Mouse (Mus musculus) spleen, postnatal 36 days (tissue): Measurements from ENCODE around the gene Polm.

Experiments
- DNase-seq, 2 experiments: peaks; one replicate each; pipeline ENCODE4 v3.0.0; 2022; ENCODE audit warnings: low spot score in 2 of 2, mixed read lengths in 1 of 2

Gene Polm

DNA sequence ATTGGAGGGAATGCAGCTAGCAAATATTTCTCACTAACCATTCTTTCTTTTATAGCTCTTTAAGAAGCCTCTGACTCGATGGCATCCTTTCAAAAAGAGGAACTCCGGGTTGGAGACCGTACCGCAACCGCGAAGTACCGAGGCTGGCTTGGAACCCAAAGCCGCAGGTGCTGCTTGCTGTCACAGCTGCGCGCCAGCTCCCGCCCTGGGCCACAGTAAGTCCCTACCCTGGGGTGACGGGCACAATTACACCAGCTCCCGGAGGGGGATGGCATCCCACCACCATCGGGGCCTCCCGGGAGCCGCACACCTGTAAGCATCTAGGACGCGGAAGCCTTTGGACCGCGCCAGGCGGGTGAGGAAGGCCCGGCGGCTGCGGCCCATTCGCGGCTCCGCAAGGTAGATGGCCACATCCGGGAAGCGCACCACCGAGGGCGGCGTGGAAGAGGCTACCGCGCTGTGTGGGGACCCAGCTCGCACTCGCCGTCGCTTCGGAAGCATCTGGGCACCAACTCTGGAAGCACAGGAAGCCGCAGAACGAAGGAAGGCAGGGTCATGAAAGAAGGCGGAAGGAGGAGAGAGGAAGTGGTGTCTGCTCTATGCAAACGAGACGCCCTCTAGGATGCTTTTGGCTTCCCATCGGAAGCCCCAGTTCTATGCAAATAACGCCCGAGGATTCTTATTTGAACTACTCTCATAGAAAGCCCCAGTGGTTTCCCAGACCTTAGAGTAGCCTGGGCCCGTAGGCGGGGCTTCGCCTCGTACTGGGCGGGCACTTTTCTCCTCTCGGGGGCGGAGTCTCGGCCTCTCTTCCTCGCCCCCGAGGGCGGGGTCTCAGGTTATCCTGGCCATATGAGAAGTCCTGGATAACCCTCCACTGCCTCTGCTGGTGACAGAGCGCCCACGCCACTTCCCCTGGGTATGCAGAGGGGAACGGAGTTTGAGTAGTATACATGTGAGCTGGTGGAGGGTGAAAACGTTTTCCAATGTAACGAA, at the start of gene Polm:
Gene Polm (minus strand): TSS at position 766 of the 996 bp plus-strand sequence.
- DNase-seq: peak; percentile 88 to 92

DNA sequence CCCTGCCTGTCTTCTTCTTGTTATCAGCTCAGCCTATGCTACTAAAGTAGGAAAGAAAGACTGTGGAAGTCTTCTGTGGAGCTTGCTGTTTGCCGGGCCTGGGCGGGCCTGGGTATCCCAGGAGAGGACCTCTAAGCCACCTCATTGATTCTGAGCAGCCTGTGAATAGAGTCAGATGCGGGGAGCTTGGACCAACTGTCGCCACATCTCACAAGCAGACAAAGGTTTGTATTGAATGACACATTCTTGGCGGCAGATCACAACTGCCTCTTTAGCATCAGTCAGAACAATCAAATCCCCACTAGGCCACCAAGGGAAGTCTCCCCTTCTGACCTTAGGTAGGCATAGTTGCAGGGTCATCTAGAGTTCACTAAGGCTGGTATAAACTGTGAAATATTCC, 49.4 kb upstream of the Polm start:
- DNase-seq: no peak

DNA sequence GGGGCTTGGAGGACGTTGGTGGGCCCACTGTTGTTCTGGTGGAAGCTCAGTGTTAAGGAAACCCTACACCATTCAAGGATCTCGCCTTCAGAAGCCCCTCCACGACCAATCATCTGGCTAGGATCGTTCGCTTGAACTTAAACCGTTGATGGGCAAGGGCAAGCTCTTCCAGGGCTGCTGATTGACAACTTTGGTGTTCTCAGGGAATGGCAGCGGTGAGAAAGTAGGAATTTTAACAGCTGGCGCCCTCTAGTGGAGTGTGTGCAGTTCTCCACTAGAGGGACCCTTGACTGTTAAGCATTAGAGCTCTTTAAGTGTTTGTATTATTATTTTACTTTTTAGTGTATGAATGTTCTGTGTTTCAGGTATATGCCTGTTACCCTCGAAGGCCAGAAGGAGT, 48.4 kb upstream of the Polm start:
- DNase-seq: peak; percentile 28 to 53

DNA sequence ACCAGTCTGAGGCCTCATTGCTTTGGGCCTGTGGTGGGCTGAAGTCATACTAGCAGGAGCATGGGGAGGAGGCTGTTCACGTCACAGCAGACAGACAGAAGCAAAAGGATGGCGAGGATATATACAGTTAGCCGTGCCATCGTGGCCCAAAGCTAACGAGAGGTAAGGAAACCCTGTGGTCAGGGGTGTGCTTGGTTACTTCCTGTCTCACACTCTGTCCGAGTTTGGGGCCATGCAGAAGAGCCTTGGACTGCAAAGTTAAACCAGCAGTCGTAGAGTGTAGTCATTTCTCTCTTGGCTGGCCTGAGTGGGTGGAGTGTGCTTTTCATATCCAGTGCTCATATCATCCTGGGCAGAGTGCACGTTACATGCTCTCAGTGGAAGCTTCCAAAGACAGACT, 44.7 kb upstream of the Polm start:
- DNase-seq: peak; percentile 35 to 52

DNA sequence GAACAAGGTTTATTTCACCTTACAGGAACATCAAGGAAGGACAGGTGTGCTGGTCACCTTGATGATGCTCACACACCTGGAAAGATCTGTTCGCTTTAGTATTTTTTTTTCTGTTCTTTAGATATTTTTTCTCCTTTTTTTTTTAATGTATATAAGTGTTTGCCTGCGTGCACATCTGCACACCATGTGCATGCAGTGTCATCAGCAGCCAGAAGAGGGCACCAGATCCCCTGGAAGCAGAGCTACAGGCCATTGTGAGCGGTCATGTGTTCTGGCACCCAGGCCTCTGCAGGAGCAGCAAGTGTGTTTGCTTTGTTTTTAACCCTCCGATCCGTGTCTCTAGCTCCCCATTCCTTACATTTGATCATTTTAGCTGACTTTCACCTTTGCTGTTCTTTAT, 42.1 kb upstream of the Polm start:
- peak; percentile 30 to 39 for DNase-seq

DNA sequence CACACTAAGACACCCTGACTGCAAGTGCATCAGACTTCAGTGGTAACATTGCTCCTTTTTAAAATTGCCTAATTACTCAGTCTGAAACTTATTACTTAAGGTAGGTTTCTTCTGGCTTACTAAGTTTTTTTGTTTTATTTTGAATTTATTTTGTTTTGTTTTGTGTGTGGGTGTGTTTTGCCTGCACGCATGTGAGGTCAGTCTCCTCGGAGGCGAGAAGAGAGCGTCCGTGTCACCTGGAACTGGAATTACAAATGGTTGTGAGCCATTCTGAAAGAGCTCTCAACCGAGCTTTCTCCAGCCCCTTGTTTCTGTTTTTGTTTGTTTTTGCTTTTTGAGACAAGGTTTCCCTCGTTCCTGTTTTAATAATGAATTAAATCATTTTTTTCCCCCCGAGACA, 40.8 kb upstream of the Polm start:
- DNase-seq: no peak

DNA sequence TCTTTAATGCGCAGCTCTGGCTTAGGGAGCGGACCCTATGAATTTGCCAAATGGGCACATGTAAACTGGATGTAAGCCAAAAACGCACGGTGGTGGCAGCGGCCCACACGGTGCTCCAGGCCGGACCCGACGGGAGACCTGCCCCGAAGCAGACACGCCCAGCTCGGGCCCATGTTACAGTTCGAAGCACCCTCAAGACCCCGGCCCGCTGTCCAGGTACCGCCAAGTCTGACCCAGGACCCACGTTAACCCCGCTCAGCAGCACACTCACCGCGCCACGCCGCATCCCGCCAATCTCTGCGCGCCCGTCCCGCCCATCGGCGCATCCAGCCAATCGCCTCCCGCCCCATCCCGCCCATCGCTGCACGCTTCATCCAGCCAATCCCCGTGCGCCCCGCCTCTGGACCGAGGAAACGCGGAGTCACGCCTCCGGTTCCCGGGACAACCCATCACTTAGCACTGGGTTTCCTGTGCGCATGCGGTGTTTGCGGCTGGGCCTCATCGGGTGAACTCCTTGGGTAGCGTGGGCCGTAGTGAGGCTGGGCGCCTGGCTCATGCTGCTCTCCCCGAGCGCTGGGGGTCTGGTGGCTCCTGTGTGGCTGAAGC, 40.2 kb upstream of the Polm start, which contains the start of gene Pold2:
Gene Pold2 (minus strand): TSS at position 372 of the 606 bp plus-strand sequence.
- DNase-seq: peak; percentile 98

DNA sequence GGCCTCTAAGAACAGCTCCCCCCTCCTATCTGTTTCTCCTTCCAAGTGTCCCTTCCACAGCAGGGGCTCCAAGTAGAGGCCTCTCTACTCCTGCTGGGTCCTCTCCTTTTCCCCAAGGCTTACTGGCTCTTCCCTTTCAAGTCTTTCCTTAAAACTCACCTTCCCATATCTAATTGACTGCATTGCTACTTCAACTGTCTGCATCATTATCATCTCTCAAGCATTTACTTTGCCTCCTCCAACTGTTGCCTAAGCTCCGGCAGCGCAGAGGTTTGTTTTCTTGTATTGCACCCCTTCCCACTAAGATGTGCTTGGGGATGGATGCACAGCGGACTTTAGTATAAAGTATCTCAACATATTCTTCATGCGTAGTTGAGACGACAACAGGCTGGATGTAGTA, 39.6 kb upstream of the Polm start:
- DNase-seq: no peak

DNA sequence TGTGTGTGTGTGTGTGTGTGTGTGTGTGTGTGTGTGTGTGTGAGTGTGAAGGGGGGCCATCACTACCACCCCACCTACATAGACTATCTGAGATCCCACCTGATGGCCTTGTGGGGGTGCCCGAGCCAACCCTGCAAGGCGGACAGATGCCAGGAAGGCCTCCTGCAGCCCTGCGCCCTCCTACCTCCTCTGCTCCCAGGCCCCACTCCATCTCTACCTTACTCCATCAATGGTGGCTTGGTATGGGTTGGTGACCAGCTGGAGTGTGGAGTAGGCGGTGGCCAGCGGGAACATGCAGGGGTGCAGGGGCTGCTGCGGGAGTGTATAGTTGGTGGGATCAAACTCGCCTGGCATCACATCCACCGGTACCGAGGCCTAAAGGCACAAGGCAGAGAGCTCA, 35.4 kb upstream of the Polm start:
- DNase-seq: no peak

DNA sequence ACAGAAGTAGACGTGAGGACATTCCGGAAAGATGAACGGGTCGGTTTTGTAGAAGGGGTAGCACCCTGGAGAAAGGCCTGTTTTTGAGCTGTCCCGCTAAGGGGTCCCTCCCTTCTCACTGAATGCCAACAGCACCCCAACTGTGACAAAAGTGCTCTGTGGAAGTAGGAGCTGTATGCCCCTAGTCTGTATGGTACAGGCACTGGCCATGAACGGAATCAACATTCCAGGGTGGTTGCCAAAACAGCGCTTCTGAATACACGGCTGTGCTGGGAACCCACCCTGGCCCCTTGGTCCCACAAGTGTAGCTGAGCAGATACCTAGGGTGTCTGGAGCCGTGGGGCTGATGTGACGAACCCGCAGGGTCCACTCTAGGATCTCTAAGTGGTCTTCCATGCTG, 34.9 kb upstream of the Polm start:
- DNase-seq: no peak

DNA sequence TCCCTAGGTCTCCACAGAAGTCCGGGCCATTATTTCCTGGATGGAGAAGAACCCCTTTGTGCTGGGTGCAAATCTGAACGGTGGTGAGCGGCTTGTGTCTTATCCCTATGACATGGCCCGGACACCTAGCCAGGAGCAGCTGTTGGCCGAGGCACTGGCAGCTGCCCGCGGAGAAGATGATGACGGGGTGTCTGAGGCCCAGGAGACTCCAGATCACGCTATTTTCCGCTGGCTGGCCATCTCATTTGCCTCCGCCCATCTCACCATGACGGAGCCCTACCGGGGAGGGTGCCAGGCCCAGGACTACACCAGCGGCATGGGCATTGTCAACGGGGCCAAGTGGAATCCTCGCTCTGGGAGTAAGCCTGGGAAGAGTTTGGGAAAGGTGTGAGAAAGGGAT, 32.3 kb upstream of the Polm start:
- no peak for DNase-seq

DNA sequence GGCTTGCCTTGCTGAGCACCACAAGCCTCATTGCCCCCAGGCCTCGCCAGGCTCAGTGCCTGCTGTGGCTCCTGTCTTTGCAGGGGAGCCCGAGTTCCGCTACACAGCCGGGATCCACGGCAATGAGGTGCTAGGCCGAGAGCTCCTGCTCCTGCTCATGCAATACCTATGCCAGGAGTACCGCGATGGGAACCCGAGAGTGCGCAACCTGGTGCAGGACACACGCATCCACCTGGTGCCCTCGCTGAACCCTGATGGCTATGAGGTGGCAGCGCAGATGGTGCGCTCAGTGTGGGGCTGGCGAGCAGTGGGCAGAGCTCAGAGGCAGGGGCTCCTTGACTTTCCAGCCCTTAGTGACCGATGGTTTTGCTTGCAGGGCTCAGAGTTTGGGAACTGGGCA, 31.5 kb upstream of the Polm start:
- DNase-seq: no peak

DNA sequence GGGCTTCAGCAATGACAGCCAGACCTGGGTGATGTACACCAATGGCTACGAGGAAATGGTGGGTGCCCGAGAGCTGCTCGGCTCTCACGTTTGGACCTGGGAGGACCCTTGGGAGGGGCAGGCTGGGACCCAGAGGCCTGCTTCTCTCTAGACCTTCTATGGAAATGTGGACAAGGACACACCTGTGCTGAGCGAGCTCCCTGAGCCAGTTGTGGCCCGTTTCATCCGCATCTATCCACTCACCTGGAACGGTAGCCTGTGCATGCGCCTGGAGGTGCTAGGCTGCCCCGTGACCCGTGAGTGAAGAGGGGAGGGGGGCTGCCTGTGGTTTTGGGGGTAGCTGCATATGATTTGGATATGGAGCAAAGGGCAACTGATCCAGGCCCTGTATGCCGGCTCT, 30.5 kb upstream of the Polm start:
- no peak for DNase-seq

DNA sequence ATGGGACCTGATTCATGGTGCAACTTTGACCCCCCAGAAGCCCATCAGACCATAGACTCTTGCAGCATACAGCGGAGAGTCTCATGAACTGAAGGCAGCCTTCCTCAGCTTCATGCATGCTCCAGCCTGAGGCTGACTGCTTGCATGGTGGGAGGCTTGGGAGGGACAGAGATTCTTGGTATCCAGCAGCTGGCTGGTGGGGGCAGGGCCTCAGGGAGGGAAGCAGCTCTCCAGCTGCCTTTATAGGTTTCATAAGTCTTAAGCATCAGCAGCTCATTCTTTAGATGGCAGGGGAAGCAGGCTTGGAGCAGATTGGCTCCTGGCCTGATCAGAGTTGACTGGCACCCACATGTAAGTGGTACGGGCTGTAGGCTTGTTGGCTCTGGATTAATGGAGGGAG, 29.4 kb upstream of the Polm start:
- no peak for DNase-seq

DNA sequence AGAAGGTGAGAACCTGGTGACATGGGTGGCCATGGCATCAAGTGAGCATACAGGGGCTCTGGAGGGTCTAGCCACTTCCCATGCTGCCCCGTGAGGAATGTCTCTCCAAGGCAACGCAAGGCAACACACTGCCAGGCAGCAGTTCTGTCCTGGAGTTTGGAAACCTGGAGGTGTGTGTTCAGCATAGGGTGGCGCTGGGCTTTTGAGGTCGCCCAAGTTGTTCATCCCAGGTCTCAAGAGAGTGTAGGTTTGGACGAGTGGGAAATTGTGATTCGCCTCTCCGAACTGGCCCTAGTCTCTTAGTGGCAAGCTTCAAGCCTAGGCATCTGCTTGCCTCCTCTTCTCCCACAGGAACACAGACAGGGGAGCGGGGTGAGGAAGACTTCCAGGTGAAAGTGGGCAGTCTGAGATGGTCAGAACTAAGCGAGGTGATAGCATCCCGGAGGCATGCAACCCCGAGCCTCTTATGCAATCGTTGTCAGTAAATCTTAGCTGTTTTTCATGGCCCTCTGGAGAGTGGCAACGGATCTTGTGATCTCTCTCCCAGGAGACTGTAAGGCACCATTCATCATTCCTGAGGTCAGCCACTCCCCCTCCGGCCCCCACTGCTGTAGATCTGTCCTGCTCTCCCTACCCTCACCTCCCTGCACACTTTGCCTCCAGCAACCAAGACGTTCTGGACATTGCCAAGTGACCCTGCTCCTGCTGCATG, 24.7 kb upstream of the Polm start:
- no peak for DNase-seq

DNA sequence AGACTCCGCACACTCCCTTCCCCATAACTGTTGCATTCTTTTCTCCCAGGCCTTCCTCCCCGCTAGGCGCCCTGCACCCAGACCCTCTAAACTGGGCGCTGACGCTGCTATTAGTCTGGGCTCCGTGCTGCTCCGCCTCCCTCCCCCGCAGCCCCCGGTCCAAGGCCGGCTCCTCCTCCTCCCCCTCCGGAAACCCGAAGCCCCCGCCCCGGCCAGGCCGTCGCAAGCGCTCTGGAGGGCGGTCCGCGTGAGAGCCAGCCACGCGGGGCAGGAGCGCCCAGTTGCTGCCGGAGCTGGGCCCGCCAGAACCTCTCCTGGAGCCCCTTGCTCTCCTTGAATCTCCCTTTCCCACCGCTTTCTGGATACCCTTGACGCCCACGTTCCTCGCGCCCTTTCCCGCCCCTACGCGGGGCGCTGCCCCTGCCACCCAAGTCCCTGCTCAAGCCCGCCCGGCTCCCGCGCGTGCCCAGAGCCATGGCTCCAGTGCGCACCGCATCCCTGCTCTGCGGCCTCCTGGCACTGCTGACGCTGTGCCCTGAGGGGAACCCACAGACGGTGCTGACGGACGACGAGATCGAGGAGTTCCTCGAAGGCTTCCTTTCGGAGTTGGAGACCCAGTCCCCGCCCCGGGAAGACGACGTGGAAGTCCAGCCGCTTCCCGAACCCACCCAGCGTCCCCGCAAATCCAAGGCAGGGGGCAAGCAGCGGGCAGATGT, 24.0 kb upstream of the Polm start, which contains the start of gene Aebp1:
Gene Aebp1 (plus strand): TSS at position 270 of the 716 bp plus-strand sequence.
- peak in 1 of 2 experiments; percentile 25 for DNase-seq

DNA sequence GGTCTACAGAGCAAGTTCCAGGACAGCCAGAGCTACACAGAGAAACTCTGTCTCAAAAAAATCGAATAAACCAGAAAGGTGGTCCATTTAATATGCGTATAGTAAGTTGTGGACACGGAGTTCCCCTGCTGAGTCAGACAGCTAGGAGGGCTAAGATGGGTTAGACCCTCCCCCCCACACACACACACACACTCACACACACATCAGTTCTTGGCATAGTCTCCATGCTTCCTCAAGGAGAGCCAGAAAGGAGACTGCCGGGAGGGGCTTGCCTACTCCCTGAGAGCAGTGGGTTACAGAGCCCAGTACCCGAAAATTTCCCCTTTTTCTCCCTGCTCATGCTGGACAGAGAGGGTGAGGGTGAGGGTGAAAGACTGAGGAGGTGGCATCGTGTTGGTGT, 22.8 kb upstream of the Polm start:
- no peak for DNase-seq

DNA sequence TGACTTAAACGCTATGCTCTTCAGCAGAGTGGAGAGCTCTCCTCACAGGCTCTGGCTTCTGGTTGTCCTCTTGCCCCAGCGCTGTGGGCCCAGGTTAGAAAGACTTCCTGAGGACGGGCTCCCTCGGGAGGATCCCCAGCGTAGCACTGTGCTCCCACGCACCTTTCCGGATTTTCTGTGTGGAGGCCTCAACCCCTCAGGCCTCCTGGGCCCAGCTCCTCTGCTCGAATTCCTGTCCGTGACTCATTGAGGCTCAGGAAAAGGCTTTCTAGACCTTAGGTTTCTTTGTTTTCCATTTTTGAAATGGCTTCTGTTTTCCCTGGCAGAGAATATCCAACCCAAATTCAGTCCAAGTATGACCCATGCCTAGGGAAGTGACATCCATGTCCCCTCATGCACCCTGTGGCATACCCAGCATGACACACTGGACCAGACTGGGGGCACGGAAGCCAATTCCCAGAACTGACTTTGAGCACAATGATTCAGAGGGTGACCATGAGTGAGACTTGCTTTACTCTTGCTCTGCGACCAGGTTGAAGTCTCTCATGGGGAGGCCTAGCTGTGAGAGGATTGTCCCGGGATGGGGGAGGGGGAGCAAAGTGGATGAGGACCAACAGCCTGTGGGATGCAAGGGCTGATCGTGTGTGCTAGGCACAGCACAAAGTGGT, 22.2 kb upstream of the Polm start:
- no peak for DNase-seq

DNA sequence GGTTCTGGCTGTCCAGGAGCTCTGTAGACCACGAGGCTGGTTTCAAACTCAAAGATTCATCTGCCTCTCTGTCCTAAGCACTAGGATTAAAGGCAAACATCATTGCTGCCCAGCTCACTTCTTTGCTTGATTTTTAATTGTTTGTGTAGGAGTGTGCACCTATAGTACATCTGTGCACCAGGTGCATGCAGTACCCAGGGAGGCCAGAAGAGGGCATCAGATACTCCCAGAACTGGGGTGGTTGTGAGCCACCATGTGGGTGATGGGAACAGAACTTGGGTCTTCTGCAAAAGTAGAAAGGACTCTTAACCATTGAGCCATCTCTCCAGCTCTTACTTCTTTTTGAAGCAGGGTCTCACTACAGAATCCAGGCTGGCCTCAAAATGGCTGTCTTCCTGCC, 20.9 kb upstream of the Polm start:
- no peak for DNase-seq

DNA sequence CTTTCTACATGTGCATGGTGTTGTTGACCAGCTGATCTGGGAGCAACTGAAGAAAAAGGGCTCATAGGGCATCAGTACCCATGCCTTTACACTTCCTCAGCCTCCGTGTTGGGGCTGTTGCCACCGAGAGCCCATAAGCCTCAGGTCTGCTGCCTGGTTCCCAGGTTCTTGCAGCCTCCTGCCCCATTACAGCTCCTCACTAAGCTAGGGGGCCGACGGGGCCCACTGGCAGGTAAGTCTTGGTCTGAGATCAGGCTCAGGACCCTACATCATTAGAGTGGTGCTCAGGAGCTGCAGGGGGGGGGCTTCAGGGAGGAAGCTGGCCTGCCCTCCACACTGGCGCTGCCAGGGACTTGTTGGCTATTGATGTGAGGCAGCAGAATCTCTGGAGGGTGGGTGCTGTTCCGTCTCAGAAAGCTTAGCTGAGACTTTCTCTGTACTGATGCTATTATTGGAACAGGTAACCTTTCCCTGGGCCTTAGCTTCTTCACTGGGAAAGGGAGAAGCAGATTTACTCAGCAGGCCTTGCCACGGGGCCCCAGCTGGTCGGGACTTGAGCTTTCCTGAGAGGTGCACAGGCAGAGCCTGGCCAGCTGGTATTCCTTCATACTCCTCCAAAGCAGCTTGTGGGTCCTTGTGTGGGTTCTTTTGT, 18.8 kb upstream of the Polm start:
- DNase-seq: no peak

DNA sequence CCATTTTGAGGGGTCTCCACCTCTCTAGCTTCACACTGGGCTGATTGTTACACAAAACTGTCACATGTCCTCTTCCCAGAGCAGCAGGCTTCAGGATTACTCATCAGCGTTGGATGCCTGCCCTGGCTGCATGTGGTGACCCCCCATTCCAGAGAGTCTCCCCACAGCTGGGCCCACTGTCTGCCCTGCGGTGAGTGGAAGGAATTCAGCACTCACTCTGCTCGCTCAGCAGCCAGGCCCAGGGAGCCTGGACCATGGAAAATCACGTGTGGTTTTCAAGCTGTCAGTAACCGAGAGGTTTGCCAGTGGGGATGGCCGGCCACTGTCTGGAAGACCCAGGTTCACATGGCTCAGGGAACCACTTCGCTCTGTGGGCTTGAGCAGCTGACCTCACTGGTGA, 18.1 kb upstream of the Polm start:
- DNase-seq: no peak
